ENCODE assay signal across 12 mouse cellular contexts in genomic region chr10:61023431-61023830, GRCm38 (mm10).
DNase-seq lines count a peak whose midpoint lies in the region; ATAC-seq and TF ChIP-seq lines count a peak whose summit lies in the region.
"Had no signal": no experiment of that assay in that cellular context is flagged by ENCODE, and none has a peak within 500 bp of the region (broad histone marks: within the 10 kb centered on the region; RNA-seq: fewer than 3 reads in every experiment).

No protein-coding gene starts in this region.

- no peak for ATAC-seq in limb, embryonic 11.5 days (ENCODE audit: insufficient number of reproducible peaks, low FRiP score, low TSS enrichment, low read depth)
- no peak for ATAC-seq in midbrain, embryonic 11.5 days (ENCODE audit: low FRiP score)
- ATAC-seq: forebrain, embryonic 13.5 days had no signal

- TF ChIP-seq POLR2A in kidney, adult 2 months (IDR thresholded peaks at IDR 0.05; ENCODE audit: low read depth, low read length), result no peak

- peak; percentile 69 for DNase-seq in kidney, postnatal 10 days
- DNase-seq in kidney, adult 2 months, result no peak
- DNase-seq in ES-E14 (ENCODE audit: low read depth, low spot score) (peak; percentile 24), R1 (ENCODE audit: low read depth, low spot score) (peak; percentile 44)
- DNase-seq in limb, embryonic 11.5 days (ENCODE audit: low spot score), result peak; percentile 77
- DNase-seq in midbrain, embryonic 11.5 days (ENCODE audit: low spot score, missing footprints), result no peak
- no peak for DNase-seq in natural killer cell, adult 2 months (ENCODE audit: low spot score in 2 of 2)
- DNase-seq: gastrocnemius, postnatal 25 days; right cerebral cortex, postnatal 25 days had no signal

- no peak overlapping the region for H3K9ac ChIP-seq in ES-E14 (ENCODE audit: insufficient read depth, low read depth, low read length, poor library complexity, severe bottlenecking)
- no peak overlapping the region for H3K9ac ChIP-seq in limb, embryonic 11.5 days (ENCODE audit: low read length)
- no peak overlapping the region for H3K9ac ChIP-seq in midbrain, embryonic 11.5 days (ENCODE audit: low read length)
- H3K9ac ChIP-seq: forebrain, embryonic 13.5 days; lung, embryonic 15.5 days had no signal

- H3K27me3 ChIP-seq in kidney, adult 2 months (replicated peaks; ENCODE audit: control insufficient read depth, insufficient read depth, low read length), result no peaks in the 10 kb centered on the region
- H3K27me3 ChIP-seq in limb, embryonic 11.5 days (ENCODE audit: control insufficient read depth, insufficient read depth, low read length), result no peaks in the 10 kb centered on the region
- no peaks in the 10 kb centered on the region for H3K27me3 ChIP-seq in midbrain, embryonic 11.5 days (ENCODE audit: control insufficient read depth, insufficient read depth, low read length)
- H3K27me3 ChIP-seq: forebrain, embryonic 13.5 days; lung, embryonic 15.5 days had no signal

- no peak overlapping the region for H3K4me3 ChIP-seq in kidney, adult 2 months (ENCODE audit: insufficient read depth, low read depth, low read length)
- no peak overlapping the region for H3K4me3 ChIP-seq in ES-E14 (ENCODE audit: insufficient read depth in 1 of 2, low read depth in 1 of 2, low read length in 2 of 2, poor library complexity in 1 of 2, severe bottlenecking in 1 of 2)
- H3K4me3 ChIP-seq in limb, embryonic 11.5 days (ENCODE audit: low read depth, low read length), result no peak overlapping the region
- H3K4me3 ChIP-seq in midbrain, embryonic 11.5 days (ENCODE audit: low read depth, low read length), result no peak overlapping the region
- H3K4me3 ChIP-seq: forebrain, embryonic 13.5 days; lung, embryonic 15.5 days had no signal

- H3K36me3 ChIP-seq in kidney, adult 2 months (ENCODE audit: control insufficient read depth, insufficient read depth, low read length), result no peaks in the 10 kb centered on the region
- no peaks in the 10 kb centered on the region for H3K36me3 ChIP-seq in ES-E14 (ENCODE audit: control insufficient read depth, insufficient read depth, low read length, poor library complexity, severe bottlenecking)
- no peaks in the 10 kb centered on the region for H3K36me3 ChIP-seq in limb, embryonic 11.5 days (ENCODE audit: control insufficient read depth, insufficient read depth, low read length)
- no peaks in the 10 kb centered on the region for H3K36me3 ChIP-seq in midbrain, embryonic 11.5 days (ENCODE audit: control insufficient read depth, insufficient read depth, low read length)
- H3K36me3 ChIP-seq: G1E; lung, embryonic 15.5 days had no signal

- in situ Hi-C loops in ES-E14 (cut with MboI; ENCODE audit: low sequenced_read_pairs in 2 of 2, unreplicated experiment in 2 of 2), result no loop called here

- no peak for TF ChIP-seq CTCF in kidney, adult 2 months (conservative IDR thresholded peaks at IDR 0.05; ENCODE audit: insufficient read depth, insufficient read length, low read depth, low read length)

- H3K4me1 ChIP-seq in kidney, adult 2 months (ENCODE audit: control insufficient read depth, insufficient read depth, low read length), result no peaks in the 10 kb centered on the region
- H3K4me1 ChIP-seq in ES-E14 (ENCODE audit: control insufficient read depth in 2 of 2, insufficient read depth in 2 of 2, low read length in 2 of 2, poor library complexity in 1 of 2), result peaks cover 0 to 4% of the 10 kb centered on the region in 2 experiments; a peak in 1 of 4 replicates
- H3K4me1 ChIP-seq in limb, embryonic 11.5 days (ENCODE audit: control insufficient read depth, insufficient read depth, low read length), result no peaks in the 10 kb centered on the region
- H3K4me1 ChIP-seq in midbrain, embryonic 11.5 days (ENCODE audit: control insufficient read depth, insufficient read depth, low read length), result no peaks in the 10 kb centered on the region
- H3K4me1 ChIP-seq: lung, embryonic 15.5 days had no signal

- H3K27ac ChIP-seq in kidney, adult 2 months (ENCODE audit: insufficient read depth, low read depth, low read length), result no peak overlapping the region
- H3K27ac ChIP-seq in ES-E14 (ENCODE audit: insufficient read depth, low read depth, low read length, poor library complexity, severe bottlenecking), result no peak overlapping the region
- no peak overlapping the region for H3K27ac ChIP-seq in limb, embryonic 11.5 days (replicated peaks; ENCODE audit: low read depth, low read length)
- H3K27ac ChIP-seq in midbrain, embryonic 11.5 days (ENCODE audit: low read depth, low read length), result no peak overlapping the region
- H3K27ac ChIP-seq: forebrain, embryonic 13.5 days; lung, embryonic 15.5 days had no signal

- no peak overlapping the region for H3K4me2 ChIP-seq in limb, embryonic 11.5 days (ENCODE audit: low read depth, severe bottlenecking)
- H3K4me2 ChIP-seq in midbrain, embryonic 11.5 days, result no peak overlapping the region
- H3K4me2 ChIP-seq: forebrain, embryonic 13.5 days; lung, embryonic 15.5 days had no signal

- 36% methylated on average over 7 of the region's 7 CpGs for WGBS in kidney, adult 2 months
- 32% methylated on average over 7 of the region's 7 CpGs for WGBS in limb, embryonic 11.5 days
- 37% methylated on average over 7 of the region's 7 CpGs for WGBS in midbrain, embryonic 11.5 days

- H3K9me3 ChIP-seq in ES-E14 (ENCODE audit: control insufficient read depth, insufficient read depth, low read depth, low read length), result no peaks in the 10 kb centered on the region
- no peaks in the 10 kb centered on the region for H3K9me3 ChIP-seq in limb, embryonic 11.5 days (ENCODE audit: control insufficient read depth, low read length)
- no peaks in the 10 kb centered on the region for H3K9me3 ChIP-seq in midbrain, embryonic 11.5 days (ENCODE audit: control insufficient read depth, low read length)
- H3K9me3 ChIP-seq: forebrain, embryonic 13.5 days; lung, embryonic 15.5 days had no signal

TF ChIP-seq in ES-E14, 5 proteins besides CTCF, POLR2A, EP300 and RAD21:
- TF ChIP-seq ZNF384 (IDR thresholded peaks at IDR 0.05; ENCODE audit: low read depth, low read length) (no peak), CHD2 (IDR thresholded peaks at IDR 0.05; ENCODE audit: low read depth, low read length) (no peak), MAFK (IDR thresholded peaks at IDR 0.05; ENCODE audit: insufficient read depth, low read depth, low read length) (no peak), ZC3H11A (IDR thresholded peaks at IDR 0.05; ENCODE audit: borderline replicate concordance, low read depth, low read length) (no peak), HCFC1 (IDR thresholded peaks at IDR 0.05; ENCODE audit: borderline replicate concordance, insufficient read depth, low read length) (no peak)

Comparison
In these comparisons a context has a peak if more than half of its experiments do, and no peak if none do; other contexts are left out.
1. DNase-seq: peak in kidney, postnatal 10 days (single experiment), ES-E14 (single experiment), R1 (single experiment) and limb, embryonic 11.5 days (single experiment); none in kidney, adult 2 months (single experiment), midbrain, embryonic 11.5 days (single experiment) and natural killer cell, adult 2 months (0 of 2).